Mouse (Mus musculus) lung, embryonic 14.5 days (tissue): Measurements from ENCODE around the gene Alas2. TPM values are rescaled to one million over a fixed set of nuclear protein-coding genes. Genes with fewer than 3 reads are reported as not detected.

ENCODE experiments used
- ATAC-seq: fragments of 200-750 bp; cut with Nextera tagmentation; 2 replicates; pipeline ENCODE4 v1.8.0; 2017; ENCODE audit warnings: mild to moderate bottlenecking, moderate TSS enrichment, moderate library complexity; ENCODE audit not compliant: insufficient read depth
- DNase-seq: peaks from one replicate; pipeline ENCODE4 v3.0.0-alpha.2; 2015
- H3K27ac ChIP-seq: fragments of 300-500 bp; sonication (generic); 2 replicates; pipeline ENCODE4 v1.5.1; 2014; ENCODE audit warnings: low read depth, mild to moderate bottlenecking, moderate library complexity
- H3K27me3 ChIP-seq: fragments of 300-500 bp; sonication (generic); 2 replicates; pipeline ENCODE4 v1.6.1; 2014; ENCODE audit warnings: low read length, control low read depth; ENCODE audit not compliant: insufficient read depth
- H3K36me3 ChIP-seq: fragments of 300-500 bp; sonication (generic); 2 replicates; pipeline ENCODE4 v1.6.1; 2014; ENCODE audit warnings: control low read depth; ENCODE audit not compliant: insufficient read depth
- H3K4me1 ChIP-seq: fragments of 300-500 bp; sonication (generic); 2 replicates; pipeline ENCODE4 v1.6.1; 2014; ENCODE audit warnings: antibody characterized with exemption, control low read depth; ENCODE audit not compliant: insufficient read depth
- H3K4me2 ChIP-seq: fragments of 300-500 bp; sonication (generic); 2 replicates; pipeline ENCODE4 v1.6.1; 2014; ENCODE audit warnings: mild to moderate bottlenecking
- H3K4me3 ChIP-seq: fragments of 300-500 bp; sonication (generic); 2 replicates; pipeline ENCODE4 v1.5.1; 2014; ENCODE audit warnings: low read depth, low read length
- H3K9ac ChIP-seq: fragments of 300-500 bp; sonication (generic); 2 replicates; pipeline ENCODE4 v1.6.1; 2014
- H3K9me3 ChIP-seq: fragments of 300-500 bp; sonication (generic); 2 replicates; pipeline ENCODE4 v1.6.1; 2016; ENCODE audit warnings: low read depth, low read length, control low read depth
- CTCF ChIP-seq: IDR thresholded peaks from 2 replicates; pipeline ENCODE4 v1.5.1; 2016; ENCODE audit warnings: antibody characterized with exemption, low read depth
- WGBS: fragments of 180-500 bp; shearing (Covaris S2); extraction: QIAGEN DNeasy Blood & Tissue Kit; methylation state at CpG from one replicate; pipeline ENCODE4 v1.1.7; 2014; 5-methylcytosine and 5-hydroxymethylcytosine counted together
- microRNA-seq: library from miRNA; unstranded; fragments of <30 nt; microRNA quantifications from one replicate; pipeline ENCODE4, GENCODE M21; 2016; ENCODE audit warnings: borderline number of aligned reads
- polyA plus RNA-seq: library from polyadenylated mRNA; unstranded; fragments of >200 nt; fragmentation: Nextera tagmentation; extraction: Ambion mirVana; gene quantifications from 2 replicates; pipeline ENCODE4 v1.2.1, GENCODE M21; 2014

The Alas2 gene
- polyA plus RNA-seq, 1 experiment from 2014 or later: 57.0 TPM

GRCm38 (mm10) chrX:150588023-150588764, 41.0 kb downstream of the Alas2 start, which contains the start of gene Pfkfb1:
Gene Pfkfb1, plus strand, starts transcription at chrX:150588229.
- 13% methylated on average over 35 of the region's 35 CpGs for WGBS
- peak; percentile 97 for ATAC-seq
- Histone ChIP-seq H3K9ac (peak within 1 kb of the TSS; percentile 56), H3K36me3 (peaks cover 10% of the 10 kb centered on the region; the same call in 1 of the 2 replicates), H3K4me3 (peak within 1 kb of the TSS; percentile 50), H3K9me3 (no peaks in the 10 kb centered on the region), H3K4me2 (peak within 1 kb of the TSS; percentile 66), H3K27me3 (no peaks in the 10 kb centered on the region), H3K4me1 (no peaks in the 10 kb centered on the region), H3K27ac (peak within 1 kb of the TSS; percentile 82)
- peak; percentile 90 for DNase-seq
- TF ChIP-seq CTCF: peak; percentile 70

- Histone ChIP-seq H3K4me2 (peak within 1 kb of the TSS; percentile 66), H3K4me1 (no peaks in the 10 kb centered on the region), H3K4me3 (peak within 1 kb of the TSS; percentile 50), H3K27ac (no peak within 1 kb of the TSS), H3K27me3 (no peaks in the 10 kb centered on the region), H3K36me3 (peaks cover 10% of the 10 kb centered on the region; the same call in 1 of the 2 replicates), H3K9ac (peak within 1 kb of the TSS; percentile 56; the same call in 1 of the 2 replicates), H3K9me3 (no peaks in the 10 kb centered on the region)
- TF ChIP-seq CTCF: no peak
- ATAC-seq: no peak
- no peak for DNase-seq
- 68% methylated on average over 5 of the region's 5 CpGs for WGBS
Observed at GRCm38 (mm10) chrX:150589696-150590095, 42.5 kb downstream of the Alas2 start, which contains the start of gene Apex2. Gene Apex2, minus strand, starts transcription at chrX:150589868.

GRCm38 (mm10) chrX:150593266-150594035, 46.3 kb downstream of the Alas2 start:
- no peaks in the 10 kb centered on the region for H3K36me3 ChIP-seq
- no peak for DNase-seq
- TF ChIP-seq CTCF: no peak
- no peaks in the 10 kb centered on the region for H3K4me1 ChIP-seq
- 77% methylated on average over 12 of the region's 12 CpGs for WGBS
- no peak overlapping the region for H3K4me2 ChIP-seq
- ATAC-seq: no peak
- H3K4me3 ChIP-seq: no peak overlapping the region
- H3K27ac ChIP-seq: no peak overlapping the region
- no peaks in the 10 kb centered on the region for H3K27me3 ChIP-seq
- H3K9me3 ChIP-seq: no peaks in the 10 kb centered on the region
- no peak overlapping the region for H3K9ac ChIP-seq

- Histone ChIP-seq H3K36me3 (no peaks in the 10 kb centered on the region), H3K9me3 (no peaks in the 10 kb centered on the region), H3K9ac (no peak overlapping the region), H3K27ac (no peak overlapping the region), H3K4me3 (no peak overlapping the region), H3K4me1 (no peaks in the 10 kb centered on the region), H3K27me3 (no peaks in the 10 kb centered on the region), H3K4me2 (no peak overlapping the region)
- DNase-seq (no peak), ATAC-seq (no peak)
- TF ChIP-seq CTCF: no peak
- 72% methylated on average over 3 of the region's 3 CpGs for WGBS
Observed at GRCm38 (mm10) chrX:150594176-150594575, 47.0 kb downstream of the Alas2 start.

- Histone ChIP-seq H3K9ac (no peak overlapping the region), H3K36me3 (no peaks in the 10 kb centered on the region), H3K27ac (no peak overlapping the region), H3K4me1 (no peaks in the 10 kb centered on the region), H3K27me3 (no peaks in the 10 kb centered on the region), H3K4me2 (no peak overlapping the region), H3K9me3 (no peaks in the 10 kb centered on the region), H3K4me3 (no peak overlapping the region)
- DNase-seq: no peak
- ATAC-seq: no peak
- TF ChIP-seq CTCF: no peak
- 70% methylated on average over 9 of the region's 9 CpGs for WGBS
Observed at GRCm38 (mm10) chrX:150595016-150595760, 48.0 kb downstream of the Alas2 start.

- DNase-seq (no peak), ATAC-seq (no peak)
- H3K4me1 ChIP-seq: no peaks in the 10 kb centered on the region
- H3K4me2 ChIP-seq: no peak overlapping the region
- H3K4me3 ChIP-seq: no peak overlapping the region
- 86% methylated on average over 2 of the region's 2 CpGs for WGBS
- H3K36me3 ChIP-seq: no peaks in the 10 kb centered on the region
- no peak overlapping the region for H3K27ac ChIP-seq
- no peaks in the 10 kb centered on the region for H3K9me3 ChIP-seq
- no peak for TF ChIP-seq CTCF
- no peaks in the 10 kb centered on the region for H3K27me3 ChIP-seq
- no peak overlapping the region for H3K9ac ChIP-seq
Observed at GRCm38 (mm10) chrX:150598882-150599281, 51.7 kb downstream of the Alas2 start.

Small RNA genes lying within 50 kb of the gene (microRNA-seq; reads per million reads assigned to microRNA genes)
- not detected for gene Mir3620

Other genes with a start within 250 kb of the Alas2 start
- 35.8 and 39.7 TPM in 2 replicates for gene Tmem29, start 88.2 kb upstream of the Alas2 start, polyA plus RNA-seq
- gene Pfkfb1, start 40.9 kb downstream of the Alas2 start, polyA plus RNA-seq: 7.2 and 7.8 TPM in 2 replicates
- 26.2 and 26.7 TPM in 2 replicates for gene Apex2, start 42.5 kb downstream of the Alas2 start, polyA plus RNA-seq
- 27.2 and 28.2 TPM in 2 replicates for gene Tro, start 110.2 kb downstream of the Alas2 start, polyA plus RNA-seq